Mouse (Mus musculus): ENCODE results near the gene Mst1r. TPM values are rescaled to one million over a fixed set of nuclear protein-coding genes. Genes with fewer than 3 reads are reported as not detected.

Gene Mst1r
- polyA plus RNA-seq, 1 experiment, result 1.2 TPM

- Histone ChIP-seq H3K4me1 (ENCODE audit: control insufficient read depth, insufficient read depth, low read length) (no peaks in the 10 kb centered on the region), H3K27ac (ENCODE audit: insufficient read depth, low read depth, low read length) (no peak overlapping the region), H3K36me3 (ENCODE audit: control insufficient read depth, insufficient read depth, low read length) (no peaks in the 10 kb centered on the region), H3K27me3 (replicated peaks; ENCODE audit: control insufficient read depth, insufficient read depth, low read length) (no peaks in the 10 kb centered on the region), H3K4me3 (ENCODE audit: insufficient read depth, low read depth, low read length) (no peak overlapping the region)
- TF ChIP-seq CTCF (conservative IDR thresholded peaks at IDR 0.05; ENCODE audit: insufficient read depth, insufficient read length, low read depth, low read length) (no peak), POLR2A (IDR thresholded peaks at IDR 0.05; ENCODE audit: low read depth, low read length) (no peak)
- DNase-seq, result no peak
- WGBS, result 45% methylated on average over 9 of the region's 9 CpGs
Observed at GRCm38 (mm10) chr9:107926920-107927420, 20.3 kb downstream of the Mst1r start.

GRCm38 (mm10) chr9:107927749-107928148, 21.1 kb downstream of the Mst1r start:
- no peak for DNase-seq

DNA sequence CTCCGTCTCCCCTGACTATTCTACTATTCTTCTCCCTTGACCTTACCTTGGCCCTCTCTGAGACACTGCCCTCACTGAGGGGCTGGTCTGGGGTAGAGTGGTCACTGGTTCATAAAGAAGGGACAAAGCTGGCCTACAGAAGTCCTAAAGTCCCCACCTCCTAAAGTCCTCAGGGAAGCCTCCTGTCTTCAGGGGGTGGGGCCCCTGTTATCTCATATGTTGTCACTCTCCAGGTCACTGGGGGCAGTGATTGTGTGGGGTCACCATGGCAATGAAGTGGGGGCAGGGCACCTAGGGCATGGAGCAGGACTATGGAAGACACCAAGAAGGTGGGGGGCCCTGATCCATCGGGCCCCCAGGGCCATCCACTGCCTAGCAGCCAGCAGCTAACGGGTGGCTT, 21.5 kb downstream of the Mst1r start, which contains the start of gene Actl11:
TSS of gene Actl11 (plus strand) at position 301 of the 400 bp plus-strand sequence.
- H3K36me3 ChIP-seq (ENCODE audit: control insufficient read depth, insufficient read depth, low read length), result no peaks in the 10 kb centered on the region
- 82% methylated on average over 3 of the region's 3 CpGs for WGBS
- no peak within 1 kb of the TSS for H3K27ac ChIP-seq (ENCODE audit: insufficient read depth, low read depth, low read length)
- H3K27me3 ChIP-seq (replicated peaks; ENCODE audit: control insufficient read depth, insufficient read depth, low read length), result no peaks in the 10 kb centered on the region
- H3K4me1 ChIP-seq (ENCODE audit: control insufficient read depth, insufficient read depth, low read length), result no peaks in the 10 kb centered on the region
- TF ChIP-seq CTCF (conservative IDR thresholded peaks at IDR 0.05; ENCODE audit: insufficient read depth, insufficient read length, low read depth, low read length), result no peak
- no peak for TF ChIP-seq POLR2A (IDR thresholded peaks at IDR 0.05; ENCODE audit: low read depth, low read length)
- no peak for DNase-seq
- no peak within 1 kb of the TSS for H3K4me3 ChIP-seq (ENCODE audit: insufficient read depth, low read depth, low read length)

More at GRCm38 (mm10) chr9:107927749-107928148, 21.1 kb downstream of the Mst1r start:
- H3K4me3 ChIP-seq (ENCODE audit: insufficient read depth, low read depth, low read length), result no peak overlapping the region
- H3K36me3 ChIP-seq (ENCODE audit: control insufficient read depth, insufficient read depth, low read length), result no peaks in the 10 kb centered on the region
- H3K4me1 ChIP-seq (ENCODE audit: control insufficient read depth, insufficient read depth, low read length), result no peaks in the 10 kb centered on the region
- no peak overlapping the region for H3K27ac ChIP-seq (ENCODE audit: insufficient read depth, low read depth, low read length)
- TF ChIP-seq POLR2A (IDR thresholded peaks at IDR 0.05; ENCODE audit: low read depth, low read length) (no peak), CTCF (conservative IDR thresholded peaks at IDR 0.05; ENCODE audit: insufficient read depth, insufficient read length, low read depth, low read length) (no peak)
- WGBS, result 78% methylated on average over 5 of the region's 5 CpGs
- no peaks in the 10 kb centered on the region for H3K27me3 ChIP-seq (replicated peaks; ENCODE audit: control insufficient read depth, insufficient read depth, low read length)

DNA sequence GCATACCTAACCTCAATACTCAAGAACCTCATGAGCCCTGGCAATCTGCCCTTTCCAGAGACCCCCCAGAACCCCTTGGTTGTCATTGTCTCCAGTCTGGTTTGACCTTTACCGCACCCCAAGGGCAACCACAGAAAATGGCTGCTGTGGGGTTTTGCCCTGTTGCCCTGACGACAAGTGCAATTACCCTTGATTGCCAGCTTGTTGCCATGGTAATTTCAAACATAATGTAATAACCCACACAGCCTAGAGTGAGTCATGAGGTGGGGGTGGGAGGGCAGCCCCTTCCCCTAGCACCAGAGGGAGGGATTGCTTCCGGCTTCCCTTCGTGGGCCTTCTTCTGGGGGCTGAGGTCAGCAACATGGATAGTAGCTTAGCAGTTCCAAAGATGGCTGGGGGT, 25.5 kb downstream of the Mst1r start:
- Histone ChIP-seq H3K4me1 (ENCODE audit: control insufficient read depth, insufficient read depth, low read length) (no peaks in the 10 kb centered on the region), H3K4me3 (ENCODE audit: insufficient read depth, low read depth, low read length) (no peak overlapping the region), H3K36me3 (ENCODE audit: control insufficient read depth, insufficient read depth, low read length) (no peaks in the 10 kb centered on the region), H3K27me3 (replicated peaks; ENCODE audit: control insufficient read depth, insufficient read depth, low read length) (peaks cover 5% of the 10 kb centered on the region; the same call in 1 of the 2 replicates), H3K27ac (ENCODE audit: insufficient read depth, low read depth, low read length) (no peak overlapping the region)
- TF ChIP-seq CTCF (conservative IDR thresholded peaks at IDR 0.05; ENCODE audit: insufficient read depth, insufficient read length, low read depth, low read length), result no peak
- no peak for TF ChIP-seq POLR2A (IDR thresholded peaks at IDR 0.05; ENCODE audit: low read depth, low read length)
- 79% methylated on average over 4 of the region's 4 CpGs for WGBS
- DNase-seq, result no peak

DNA sequence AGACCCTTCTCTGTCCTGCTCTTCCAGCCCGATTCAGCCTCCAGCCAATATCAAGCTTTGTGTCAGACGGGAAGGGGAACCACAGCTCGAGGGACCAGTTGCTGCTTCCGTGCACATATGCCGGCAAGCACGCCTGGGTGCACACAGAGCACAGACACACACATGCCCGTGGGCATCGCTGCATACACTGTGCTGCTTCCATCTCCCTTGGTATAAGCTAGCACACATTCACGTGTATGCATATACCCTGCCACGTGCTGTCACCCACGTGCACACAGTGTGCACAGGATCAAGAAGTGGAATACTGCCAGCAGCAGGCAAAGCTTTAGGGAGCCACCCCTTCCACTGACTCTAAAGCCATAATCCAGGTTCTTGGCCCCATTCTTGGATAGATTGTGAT, 27.5 kb downstream of the Mst1r start:
- no peaks in the 10 kb centered on the region for H3K36me3 ChIP-seq (ENCODE audit: control insufficient read depth, insufficient read depth, low read length)
- TF ChIP-seq CTCF (conservative IDR thresholded peaks at IDR 0.05; ENCODE audit: insufficient read depth, insufficient read length, low read depth, low read length) (no peak), POLR2A (IDR thresholded peaks at IDR 0.05; ENCODE audit: low read depth, low read length) (no peak)
- no peaks in the 10 kb centered on the region for H3K4me1 ChIP-seq (ENCODE audit: control insufficient read depth, insufficient read depth, low read length)
- DNase-seq, result no peak
- no peak overlapping the region for H3K27ac ChIP-seq (ENCODE audit: insufficient read depth, low read depth, low read length)
- no peak overlapping the region for H3K4me3 ChIP-seq (ENCODE audit: insufficient read depth, low read depth, low read length)
- peaks cover 5% of the 10 kb centered on the region; the same call in 1 of the 2 replicates for H3K27me3 ChIP-seq (replicated peaks; ENCODE audit: control insufficient read depth, insufficient read depth, low read length)
- 73% methylated on average over 11 of the region's 11 CpGs for WGBS

DNA sequence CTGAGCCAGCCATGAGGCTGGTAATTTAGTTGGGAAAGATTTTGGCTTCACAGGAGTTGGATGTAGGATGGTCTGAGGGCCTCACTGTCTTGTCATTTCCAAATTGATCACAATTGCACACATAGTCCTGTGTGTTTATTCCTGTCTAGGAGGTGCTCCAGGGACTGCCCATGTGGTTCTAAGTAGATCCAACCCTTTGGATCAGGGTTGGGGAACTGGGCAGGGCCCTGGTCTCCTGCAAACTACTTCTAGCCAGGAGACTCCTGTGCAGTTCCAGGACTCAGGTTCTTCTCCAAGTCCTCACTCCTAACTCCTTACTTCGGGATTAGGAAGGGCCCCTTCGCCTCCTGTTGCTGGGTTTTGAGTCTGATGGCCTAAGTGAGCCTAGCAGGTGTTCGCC, 28.7 kb downstream of the Mst1r start, which contains the start of gene Camkv:
TSS of gene Camkv (plus strand) at position 301 of the 400 bp plus-strand sequence.
- H3K27ac ChIP-seq (ENCODE audit: insufficient read depth, low read depth, low read length), result no peak within 1 kb of the TSS
- no peaks in the 10 kb centered on the region for H3K4me1 ChIP-seq (ENCODE audit: control insufficient read depth, insufficient read depth, low read length)
- TF ChIP-seq CTCF (conservative IDR thresholded peaks at IDR 0.05; ENCODE audit: insufficient read depth, insufficient read length, low read depth, low read length) (no peak), POLR2A (IDR thresholded peaks at IDR 0.05; ENCODE audit: low read depth, low read length) (no peak)
- no peaks in the 10 kb centered on the region for H3K36me3 ChIP-seq (ENCODE audit: control insufficient read depth, insufficient read depth, low read length)
- H3K27me3 ChIP-seq (replicated peaks; ENCODE audit: control insufficient read depth, insufficient read depth, low read length), result peaks cover 5% of the 10 kb centered on the region; the same call in 1 of the 2 replicates
- H3K4me3 ChIP-seq (ENCODE audit: insufficient read depth, low read depth, low read length), result no peak within 1 kb of the TSS
- WGBS, result 47% methylated on average over 2 of the region's 3 CpGs
- no peak for DNase-seq

DNA sequence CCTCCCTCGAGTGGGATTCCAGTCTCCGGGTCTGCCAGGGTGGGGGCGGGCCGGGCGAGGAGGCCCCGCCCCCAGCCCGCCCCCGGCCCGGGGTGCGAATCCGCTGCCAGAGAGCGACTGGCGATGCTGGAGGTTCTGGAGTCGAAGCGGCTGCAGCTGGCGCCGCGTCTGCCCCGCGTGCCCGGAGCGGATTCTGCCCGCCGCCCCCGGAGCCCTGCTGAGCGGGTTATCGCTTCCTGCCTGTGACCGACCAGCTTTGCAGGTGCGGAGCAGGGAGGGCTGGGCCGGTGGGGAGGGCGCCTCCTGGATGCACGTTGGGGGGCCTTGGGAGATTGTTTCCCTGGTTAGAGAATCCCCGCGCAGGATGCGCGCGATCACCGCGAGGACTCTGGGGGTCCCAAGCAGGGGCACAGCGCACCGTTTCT, 29.1 kb downstream of the Mst1r start:
- H3K36me3 ChIP-seq (ENCODE audit: control insufficient read depth, insufficient read depth, low read length), result no peaks in the 10 kb centered on the region
- no peak overlapping the region for H3K4me3 ChIP-seq (ENCODE audit: insufficient read depth, low read depth, low read length)
- DNase-seq, result no peak
- no peak overlapping the region for H3K27ac ChIP-seq (ENCODE audit: insufficient read depth, low read depth, low read length)
- 2% methylated on average over 40 of the region's 41 CpGs for WGBS
- H3K27me3 ChIP-seq (replicated peaks; ENCODE audit: control insufficient read depth, insufficient read depth, low read length), result peaks cover 5% of the 10 kb centered on the region; the same call in 1 of the 2 replicates
- no peak for TF ChIP-seq CTCF (conservative IDR thresholded peaks at IDR 0.05; ENCODE audit: insufficient read depth, insufficient read length, low read depth, low read length)
- TF ChIP-seq POLR2A (IDR thresholded peaks at IDR 0.05; ENCODE audit: low read depth, low read length), result no peak
- no peaks in the 10 kb centered on the region for H3K4me1 ChIP-seq (ENCODE audit: control insufficient read depth, insufficient read depth, low read length)
